Mouse (Mus musculus): Measurements from ENCODE around the gene Gtpbp1.

DNA sequence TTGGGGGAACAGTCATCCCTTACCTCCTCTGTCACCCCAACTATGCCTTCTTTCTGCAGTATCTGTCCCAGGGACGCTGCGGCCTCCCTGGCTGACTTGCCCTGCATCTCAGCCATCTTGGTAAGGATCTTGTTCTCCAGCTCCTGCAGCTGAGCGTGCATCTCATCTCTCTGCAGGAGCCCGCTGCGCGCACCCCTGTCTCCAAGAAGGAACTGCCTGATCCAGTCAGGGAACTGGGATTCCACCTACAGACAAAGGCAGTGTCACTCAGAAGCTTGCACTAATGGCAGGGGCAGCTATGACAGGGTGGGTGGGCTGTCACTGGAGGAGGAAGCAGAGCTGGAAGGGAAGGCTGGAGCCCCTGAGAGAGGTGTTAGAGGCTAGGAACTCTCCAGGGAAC, 37.2 kb downstream of the Gtpbp1 start:
- TF ChIP-seq CTCF (IDR thresholded peaks at IDR 0.05; ENCODE audit: extremely low read depth, insufficient read length, insufficient replicate concordance, low read depth, low read length) = no peak
- TF ChIP-seq POLR2A (IDR thresholded peaks at IDR 0.05; ENCODE audit: low read depth, low read length) = no peak

All from small intestine, adult 2 months (tissue).